Mouse (Mus musculus) frontal cortex, adult 2 months (tissue): Measurements from ENCODE around the gene Pbx1. TPM values are rescaled to one million over a fixed set of nuclear protein-coding genes. Genes with fewer than 3 reads are reported as not detected.

Experiments used
- DNase-seq, 2 experiments: peaks; one replicate each; pipeline ENCODE4 v3.0.0; 2022; ENCODE audit warnings: low spot score in 1 of 2; ENCODE audit errors: extremely low spot score in 1 of 2
- polyA plus RNA-seq: library from polyadenylated mRNA; depleted of rRNA; stranded (reverse); fragments of >200 nt; gene quantifications from 2 replicates; pipeline ENCODE4 v1.2.3, GENCODE M21; 2012

The Pbx1 gene
- polyA plus RNA-seq, 1 experiment, result 130 TPM

DNA sequence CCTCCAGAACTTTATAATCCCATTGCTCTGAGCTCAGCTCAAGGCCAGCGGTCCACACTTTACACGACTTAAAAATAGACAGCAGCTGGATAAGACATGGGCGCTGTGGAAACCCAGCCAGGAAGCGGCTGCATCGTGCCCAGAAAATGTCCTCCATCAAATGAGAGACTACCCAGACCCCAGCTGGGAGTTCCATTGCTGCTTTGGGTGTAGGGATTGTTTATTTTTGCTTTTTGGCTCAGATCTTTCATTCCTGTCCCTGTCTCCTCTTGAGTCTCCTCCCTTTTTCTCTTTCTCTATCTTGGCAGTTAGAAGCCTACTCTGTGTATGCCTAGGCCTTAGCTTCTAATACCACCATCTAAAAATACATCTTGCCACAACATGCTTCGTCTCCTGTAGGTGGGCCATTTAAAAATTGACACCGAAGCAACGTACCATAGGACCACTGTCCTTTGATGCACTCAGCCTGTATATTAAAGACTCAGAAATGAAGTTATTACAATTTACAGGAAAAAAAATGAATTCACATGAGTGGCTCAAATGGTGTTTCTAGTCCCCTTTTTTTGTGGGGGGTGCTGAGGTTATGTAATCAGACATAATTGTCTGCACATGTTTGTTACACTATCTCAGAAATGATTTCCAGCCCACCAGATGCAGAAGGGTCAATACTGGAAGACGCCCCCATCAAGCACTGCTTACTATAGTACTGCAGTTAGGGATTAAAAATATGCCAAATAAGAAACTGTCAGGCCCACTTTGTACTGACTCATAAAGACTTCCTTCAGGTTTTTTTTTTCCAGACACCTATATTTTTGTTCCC is 251.2 kb downstream of the Pbx1 start:
- DNase-seq, result peak; percentile 46 to 51

DNA sequence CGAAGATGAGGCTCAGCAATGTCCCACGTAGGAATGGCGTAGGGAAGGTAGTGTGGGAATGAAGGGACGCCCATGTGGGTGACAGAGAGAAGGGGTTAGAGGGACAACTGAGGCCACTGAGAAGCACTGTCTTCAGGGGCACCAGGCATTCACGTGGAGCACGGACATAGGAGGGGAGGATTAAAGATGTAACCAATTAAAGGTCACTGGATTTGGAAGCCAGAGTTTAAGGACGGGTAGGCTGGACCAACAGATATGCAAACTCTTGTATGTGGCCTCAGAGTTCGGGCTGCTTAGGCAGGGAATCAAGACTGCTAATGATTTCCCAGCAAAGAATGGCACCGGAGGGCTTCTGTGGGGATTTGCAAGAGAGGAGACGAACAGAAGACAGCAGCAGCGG is 252.4 kb downstream of the Pbx1 start:
- no peak for DNase-seq

DNA sequence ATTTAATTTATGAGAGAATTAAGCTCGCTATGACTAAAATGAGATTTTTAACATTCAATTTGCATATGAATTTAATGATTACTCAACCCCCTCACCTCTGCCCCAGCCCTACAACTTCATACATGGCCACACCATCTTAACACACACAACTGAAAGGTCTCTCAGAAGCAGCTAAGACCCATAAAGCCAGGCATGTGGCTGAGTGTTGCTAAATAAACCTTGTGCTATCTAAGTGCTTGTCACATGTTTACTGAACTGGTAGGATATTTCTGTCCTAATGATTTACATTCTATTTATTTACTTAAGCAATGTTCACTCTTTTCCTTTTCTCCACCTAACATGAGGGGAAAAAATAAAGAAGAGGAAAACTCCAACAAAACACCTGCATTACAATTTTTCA is 253.5 kb downstream of the Pbx1 start:
- DNase-seq, result no peak

DNA sequence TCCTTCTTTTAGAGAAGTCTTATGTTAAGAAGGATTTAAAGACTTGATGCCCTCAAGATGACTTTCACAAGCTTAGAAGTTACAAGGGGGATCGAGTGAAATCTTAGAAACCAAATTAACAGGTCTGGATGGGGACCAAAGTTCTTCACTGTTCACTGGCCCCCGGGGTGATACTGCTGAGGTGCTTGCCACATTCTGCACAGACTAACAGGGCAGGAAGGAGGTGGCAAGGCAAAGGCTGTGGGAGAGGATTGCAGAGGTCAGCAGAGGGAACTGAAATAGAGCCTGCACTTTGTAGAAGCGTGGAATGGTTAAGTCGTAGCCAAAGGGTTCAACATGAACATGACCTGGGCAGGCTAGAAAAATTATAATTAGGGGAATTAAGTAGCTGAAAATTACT is 256.5 kb downstream of the Pbx1 start:
- DNase-seq, result no peak

DNA sequence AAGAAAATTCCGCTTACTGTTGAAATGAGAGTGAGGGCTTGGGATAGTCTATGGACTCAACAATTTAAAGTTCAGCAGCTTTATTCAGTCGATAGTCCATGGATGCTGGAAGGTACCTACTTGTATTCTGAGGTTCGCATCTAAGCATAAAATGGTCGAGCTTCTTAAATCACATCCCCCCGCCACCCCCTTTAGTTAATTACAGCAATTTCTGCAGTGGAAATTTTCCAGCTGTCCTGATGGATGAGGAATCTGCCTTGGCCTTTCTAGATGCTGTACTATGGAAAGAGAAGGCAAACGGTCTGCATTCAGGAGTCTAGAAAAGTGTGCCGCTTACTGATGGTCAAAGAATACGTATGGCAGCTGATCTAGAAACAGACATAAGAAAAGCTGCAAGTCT is 262.3 kb downstream of the Pbx1 start:
- no peak for DNase-seq

DNA sequence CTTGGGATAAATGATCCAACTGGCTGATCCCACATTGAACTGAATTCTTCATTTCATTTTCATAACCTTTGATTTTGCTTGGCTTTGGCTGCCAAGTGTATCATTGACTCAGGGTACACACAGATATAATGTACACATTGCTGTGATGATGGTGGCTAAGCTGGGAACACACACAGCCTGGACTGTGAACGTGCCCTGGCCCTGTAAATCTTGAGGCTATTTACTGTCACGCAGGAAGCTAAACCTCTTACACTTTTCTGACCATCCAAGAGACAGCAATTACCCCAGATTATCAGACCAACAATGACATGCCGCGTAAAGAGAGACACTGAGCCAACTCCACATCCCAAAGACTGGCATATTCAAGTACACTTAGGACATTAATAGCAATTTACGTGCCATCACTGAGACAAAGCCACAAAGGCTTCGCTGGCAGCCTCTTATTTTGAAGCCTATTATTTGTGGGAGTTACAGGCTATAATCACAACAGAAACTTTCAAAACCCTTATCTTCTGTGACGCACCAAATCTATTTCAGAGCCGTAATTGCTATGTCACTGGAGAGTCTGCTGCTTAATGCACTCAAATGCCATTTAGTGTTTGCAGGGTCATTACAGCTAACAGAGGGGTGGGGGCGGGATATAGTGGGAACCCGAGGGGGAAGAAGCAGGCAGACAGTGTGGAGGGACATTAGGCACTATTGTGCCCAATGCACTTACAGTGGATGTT is 262.9 kb downstream of the Pbx1 start:
- no peak for DNase-seq

DNA sequence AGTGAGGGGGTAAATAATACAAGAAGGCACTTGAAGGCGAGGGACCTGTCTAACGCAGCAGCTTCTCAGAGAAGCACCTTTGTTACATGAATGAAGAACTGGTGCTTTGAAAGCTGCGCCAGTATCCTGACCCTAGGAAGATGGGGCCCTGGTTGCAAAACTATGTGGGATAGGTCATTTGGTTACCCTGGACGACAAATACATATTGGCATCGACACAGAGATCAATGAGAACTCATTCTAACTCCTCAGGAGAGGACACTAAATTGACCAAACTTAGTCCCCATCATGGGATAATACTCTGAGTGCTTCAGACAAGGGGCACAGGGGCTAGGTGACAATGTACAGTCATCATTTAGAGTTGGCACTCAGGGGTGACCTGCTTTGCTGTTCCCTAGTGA is 264.3 kb downstream of the Pbx1 start:
- no peak for DNase-seq

DNA sequence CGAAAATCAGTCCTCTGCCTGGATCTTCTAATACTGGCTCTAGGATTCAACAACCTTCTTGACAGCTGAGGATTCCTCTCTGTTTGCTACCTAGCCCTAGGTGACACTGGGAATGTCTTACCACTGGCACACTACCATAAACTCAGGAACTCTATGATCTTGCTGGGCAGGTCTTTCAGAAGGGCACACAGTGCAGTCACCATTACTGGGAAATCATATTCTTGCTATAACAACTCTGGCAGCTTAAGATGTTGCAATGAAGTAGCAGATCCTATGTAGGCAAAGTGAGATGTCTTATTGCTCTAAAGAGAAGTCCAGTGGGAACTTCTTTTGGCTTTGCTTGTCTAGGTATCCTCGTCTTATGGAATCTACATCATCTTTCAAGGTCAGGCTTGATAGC is 265.2 kb downstream of the Pbx1 start:
- DNase-seq, result no peak

DNA sequence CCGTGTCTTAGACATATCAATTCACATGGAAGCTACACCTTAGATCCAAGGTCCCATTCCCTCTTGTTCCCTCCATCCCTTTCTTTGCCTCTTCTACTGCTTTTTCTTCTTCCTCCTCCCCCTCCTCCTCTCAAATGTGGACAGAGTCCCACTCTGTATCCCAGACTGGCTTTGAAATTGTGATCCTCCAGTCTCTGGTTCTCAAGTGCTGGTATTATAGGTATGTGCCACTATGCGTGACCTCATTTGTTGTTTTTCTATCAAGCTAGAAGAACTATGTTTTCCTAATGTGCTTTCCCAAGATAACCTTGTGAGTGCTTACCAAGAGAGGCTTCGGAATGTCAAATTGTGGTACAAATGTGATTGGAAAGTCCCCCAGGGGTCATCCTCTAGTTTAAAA is 267.1 kb downstream of the Pbx1 start:
- no peak for DNase-seq

DNA sequence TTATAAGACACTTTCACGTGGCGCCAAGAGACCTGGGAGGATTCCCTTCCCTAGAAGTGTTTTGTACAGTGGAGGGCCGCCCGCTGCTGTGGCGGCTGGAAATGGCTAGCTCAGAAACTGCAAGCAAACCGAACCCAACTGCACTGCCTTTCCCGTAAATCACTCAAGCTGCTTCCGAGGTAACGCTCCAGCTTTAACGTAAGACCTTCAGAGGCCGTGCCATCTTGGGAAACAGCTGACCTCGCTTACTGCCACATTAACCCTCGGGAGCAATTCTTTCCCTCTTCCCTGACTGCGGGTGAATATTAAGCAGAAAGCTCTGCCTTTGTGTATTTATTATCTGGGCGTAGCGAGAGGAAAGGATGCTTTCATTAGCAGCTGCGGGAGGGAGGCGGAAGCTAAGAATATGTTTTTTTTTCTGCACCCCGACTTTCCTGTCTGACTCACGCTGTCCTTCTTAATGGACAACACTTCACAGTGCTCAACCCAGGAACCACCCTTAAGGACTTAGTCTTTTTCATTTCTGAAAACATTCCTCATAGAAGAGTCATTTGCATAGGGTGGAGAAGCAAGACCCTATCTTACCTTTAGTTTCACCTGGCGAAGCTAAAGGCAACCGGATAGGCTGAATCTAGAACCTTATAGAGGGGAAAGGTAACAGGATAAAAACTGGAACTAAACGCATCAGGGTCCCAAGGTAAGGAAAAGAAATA is 268.4 kb downstream of the Pbx1 start:
- no peak for DNase-seq

DNA sequence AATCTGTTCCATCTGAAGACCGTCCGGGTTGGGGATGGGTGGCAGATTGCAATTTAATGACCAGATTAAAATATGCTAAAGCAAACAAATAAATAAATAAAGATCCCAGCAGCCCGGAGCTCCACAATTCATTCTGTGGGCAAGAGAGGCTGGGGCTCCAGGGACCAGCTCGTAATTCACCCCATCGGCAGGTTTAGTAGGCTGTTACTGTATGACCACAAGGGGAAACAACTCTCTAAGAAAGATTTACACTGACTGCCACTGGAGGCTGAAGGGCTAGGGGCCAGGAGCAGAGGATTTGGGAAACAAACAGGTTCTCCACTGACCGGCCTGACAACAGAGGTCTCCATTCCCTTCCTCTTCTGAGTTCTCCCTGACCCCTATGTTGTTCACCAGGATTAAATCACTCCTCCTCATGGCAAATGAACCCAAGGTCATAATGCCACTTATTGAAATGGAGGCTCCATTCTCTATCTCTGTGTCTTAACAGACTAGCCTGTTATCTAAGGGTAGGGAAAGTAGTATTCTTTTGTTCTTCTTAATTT is 292.9 kb downstream of the Pbx1 start:
- no peak for DNase-seq

DNA sequence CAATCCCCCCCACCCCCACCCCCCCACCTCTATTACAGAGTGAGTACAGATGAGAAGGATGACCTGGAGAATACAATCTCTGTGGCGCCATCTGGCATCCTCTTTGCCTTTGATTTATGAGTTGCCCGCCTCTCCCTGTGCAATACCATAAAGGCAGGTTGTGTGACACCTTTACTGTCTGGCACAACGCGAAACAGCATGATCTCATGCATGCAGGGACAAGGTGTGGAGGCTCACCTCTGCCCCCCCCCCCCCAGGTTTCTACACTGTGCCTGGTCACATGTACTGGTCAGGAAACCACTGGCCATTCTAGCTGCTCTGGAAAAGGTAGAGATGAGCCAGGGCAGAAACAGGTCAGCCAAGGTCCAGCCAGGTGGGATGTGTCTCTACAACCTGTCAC is 293.4 kb downstream of the Pbx1 start:
- DNase-seq, result no peak

DNA sequence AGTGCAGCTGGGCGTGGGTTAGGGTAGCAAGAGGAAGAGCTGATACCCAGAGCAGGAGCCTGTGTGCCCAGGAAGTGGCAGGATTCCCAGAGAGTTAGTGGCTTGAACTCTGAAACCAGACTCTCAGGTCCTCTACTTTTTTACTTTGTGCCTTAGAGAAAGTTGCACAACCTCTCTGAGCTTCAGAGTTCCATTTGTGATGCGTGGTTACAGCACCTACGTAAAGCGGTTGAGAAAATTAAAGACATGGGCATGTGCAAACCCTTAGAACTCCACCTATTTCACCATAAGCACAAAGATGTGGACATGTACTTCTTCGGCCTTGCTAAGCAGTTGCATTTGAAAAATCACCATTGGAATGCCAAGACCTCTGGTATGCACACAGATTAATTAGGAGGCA is 294.2 kb downstream of the Pbx1 start:
- no peak for DNase-seq

DNA sequence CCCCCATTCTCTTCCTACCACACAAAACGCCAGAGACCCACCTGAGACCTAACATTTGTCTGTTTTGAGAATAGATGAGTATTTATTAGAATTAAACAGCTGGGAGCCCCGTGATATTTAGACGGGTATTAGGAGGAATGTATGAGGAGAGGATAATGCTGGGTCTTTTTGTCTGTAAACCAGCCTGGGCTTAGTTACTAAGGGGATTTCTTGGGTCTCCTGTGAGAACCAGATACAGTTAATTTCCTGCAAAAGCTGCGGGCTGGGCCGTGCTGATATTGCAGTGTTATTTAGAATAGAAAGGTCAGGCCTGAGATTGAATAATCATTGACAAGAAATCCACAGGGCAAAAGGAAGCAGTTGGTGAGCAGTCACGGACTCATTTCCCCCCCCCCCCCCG is 296.5 kb downstream of the Pbx1 start:
- no peak for DNase-seq

DNA sequence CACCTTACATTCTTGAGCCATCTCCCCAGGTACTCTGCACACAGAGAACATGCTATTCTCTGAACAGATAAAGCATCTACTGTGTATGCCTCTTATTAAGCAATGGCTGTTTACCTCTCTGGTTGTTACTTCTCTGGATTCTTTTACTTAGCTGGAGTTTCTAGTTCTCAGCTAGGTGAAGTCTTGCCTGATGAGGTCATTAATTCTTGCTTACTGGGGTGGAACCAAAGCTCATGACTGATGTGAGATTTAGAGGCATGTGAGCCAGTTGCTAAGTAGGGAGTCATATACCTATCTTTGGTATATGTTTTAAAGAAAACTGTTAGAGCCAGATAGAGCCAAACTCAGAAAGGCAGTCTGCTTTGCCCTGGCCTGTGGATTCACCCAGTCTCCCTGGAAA is 298.4 kb downstream of the Pbx1 start:
- DNase-seq, result no peak

DNA sequence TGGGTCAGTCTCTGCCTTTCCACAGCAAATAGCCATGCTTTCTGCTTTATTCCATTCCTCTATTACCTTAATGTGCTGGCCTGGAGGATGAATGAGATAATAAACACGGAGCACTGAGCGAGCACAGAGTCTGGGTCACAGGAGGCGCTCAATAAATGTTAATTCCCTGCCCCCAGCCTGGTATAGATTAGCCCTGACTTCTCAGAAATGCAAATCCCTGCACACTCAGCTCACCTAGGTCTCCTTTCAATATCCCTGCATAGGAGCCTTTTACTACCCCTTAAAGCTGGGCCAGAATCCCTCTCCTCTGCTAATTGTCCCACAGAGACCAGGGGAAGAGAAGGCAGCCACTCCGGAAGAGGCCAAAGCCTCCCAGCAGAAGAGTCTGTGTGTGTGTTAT is 304.1 kb downstream of the Pbx1 start:
- no peak for DNase-seq

DNA sequence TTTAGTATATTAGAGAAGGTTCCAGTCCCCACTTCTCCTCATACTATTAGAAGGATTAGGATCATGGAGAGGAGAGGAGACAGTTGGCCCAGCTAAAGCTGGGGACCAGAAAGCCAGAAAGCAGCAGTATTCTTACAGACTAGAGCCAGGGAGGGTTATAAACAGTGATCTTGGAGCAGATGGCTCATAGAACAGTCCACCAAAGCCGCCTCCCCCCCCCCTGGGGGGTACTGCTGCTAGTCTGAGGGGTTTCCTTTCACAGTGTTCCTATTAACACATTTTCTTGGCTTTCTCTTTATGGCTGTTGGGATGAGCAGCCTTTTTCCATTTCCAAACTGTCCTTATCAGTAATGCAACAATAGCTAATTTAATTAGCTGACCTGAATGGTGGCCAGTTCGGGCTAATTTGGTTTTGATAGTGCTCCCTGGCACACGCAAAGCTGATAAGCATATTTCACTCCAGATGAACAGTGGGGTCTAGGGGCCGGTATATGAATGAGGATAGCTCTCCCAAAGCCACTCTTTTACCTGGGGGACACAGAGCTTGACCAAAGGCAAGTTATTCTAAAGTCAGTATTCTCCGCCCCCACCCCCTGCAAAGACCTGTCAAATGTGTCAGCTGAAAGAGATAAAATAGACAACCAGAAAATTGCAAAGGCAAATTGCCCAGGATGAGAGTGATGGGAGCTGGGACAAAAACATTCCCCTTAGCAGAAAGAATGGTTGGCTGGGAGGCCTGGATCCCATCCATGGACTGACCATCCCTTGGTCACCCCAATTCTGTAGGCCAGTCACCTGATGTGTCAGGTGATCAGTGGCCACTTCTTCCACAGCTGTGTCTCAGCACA is 307.2 kb downstream of the Pbx1 start:
- DNase-seq, result no peak

DNA sequence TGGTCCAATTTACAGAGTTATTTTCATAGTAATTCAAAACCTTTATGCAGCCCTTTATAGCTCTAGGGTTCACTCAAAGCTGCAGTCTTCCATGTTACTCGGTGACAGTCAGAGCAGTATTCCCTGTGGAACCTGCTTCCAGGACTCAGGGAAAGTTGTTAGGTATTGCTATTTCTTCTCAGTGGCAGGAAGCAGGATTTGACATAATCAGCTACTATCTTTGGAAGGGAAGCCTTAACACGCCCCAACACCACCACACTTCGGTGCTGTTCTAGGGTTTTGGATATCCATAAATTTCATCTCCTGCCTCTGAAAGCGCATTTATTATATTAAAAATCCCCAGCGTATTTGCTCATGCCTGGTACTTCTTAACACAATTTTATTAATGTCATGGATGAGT is 314.0 kb downstream of the Pbx1 start:
- DNase-seq, result peak in 1 of 2 experiments; percentile 38

DNA sequence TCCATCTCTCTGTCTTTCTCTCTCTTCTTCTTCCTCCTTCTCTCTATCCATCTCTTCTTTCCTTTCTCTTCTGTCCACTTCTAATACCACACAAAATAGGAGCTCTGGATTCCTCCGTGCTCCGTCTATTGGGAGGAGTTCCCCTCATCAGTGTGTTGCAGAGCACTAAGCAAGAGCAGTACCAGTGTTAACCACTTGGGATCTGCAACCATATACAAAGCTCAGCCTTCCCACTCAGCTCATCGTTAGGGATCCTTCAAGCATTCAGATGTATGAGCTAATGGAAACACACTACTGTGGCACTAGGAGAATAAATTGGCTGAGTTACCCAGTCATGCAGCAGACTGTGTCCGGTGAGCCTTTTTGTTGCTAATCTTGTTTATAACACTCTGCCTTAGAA is 314.7 kb downstream of the Pbx1 start:
- no peak for DNase-seq

DNA sequence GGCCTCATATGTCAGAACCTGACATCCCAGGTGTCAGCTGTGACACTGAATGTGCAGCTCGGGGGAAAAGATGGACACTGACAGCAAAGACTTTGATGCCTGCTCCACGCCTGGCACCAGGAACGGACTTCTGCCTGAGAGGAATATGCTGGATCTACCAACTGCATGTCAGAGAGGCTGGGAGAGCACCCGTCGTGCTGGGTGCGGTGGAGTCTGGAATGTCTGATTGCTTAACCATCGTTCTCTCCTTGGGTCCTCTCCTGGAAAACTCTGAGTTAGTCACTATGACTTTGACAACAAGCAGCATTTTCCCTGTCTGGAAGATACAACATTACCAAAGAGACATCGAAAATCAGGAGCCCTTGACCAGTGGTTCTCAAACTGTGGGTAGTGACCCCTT is 322.3 kb downstream of the Pbx1 start:
- no peak for DNase-seq
